Mouse (Mus musculus) heart, adult 18-20 months (tissue): ENCODE results near the gene Nfkbil1. TPM values are rescaled to one million over a fixed set of nuclear protein-coding genes. Genes with fewer than 3 reads are reported as not detected.

Experiments used
- DNase-seq, 2 experiments: peaks; one replicate each; pipeline ENCODE4 v3.0.0; 2021 to 2022; ENCODE audit warnings: mixed read lengths in 1 of 2
- total RNA-seq, 2 experiments: library from RNA; stranded (reverse); gene quantifications; 2 replicates each; pipeline ENCODE4 v1.2.3; 2021

Gene Nfkbil1
- total RNA-seq, 2 experiments from 2014 or later = 8.2 to 8.3 TPM

DNA sequence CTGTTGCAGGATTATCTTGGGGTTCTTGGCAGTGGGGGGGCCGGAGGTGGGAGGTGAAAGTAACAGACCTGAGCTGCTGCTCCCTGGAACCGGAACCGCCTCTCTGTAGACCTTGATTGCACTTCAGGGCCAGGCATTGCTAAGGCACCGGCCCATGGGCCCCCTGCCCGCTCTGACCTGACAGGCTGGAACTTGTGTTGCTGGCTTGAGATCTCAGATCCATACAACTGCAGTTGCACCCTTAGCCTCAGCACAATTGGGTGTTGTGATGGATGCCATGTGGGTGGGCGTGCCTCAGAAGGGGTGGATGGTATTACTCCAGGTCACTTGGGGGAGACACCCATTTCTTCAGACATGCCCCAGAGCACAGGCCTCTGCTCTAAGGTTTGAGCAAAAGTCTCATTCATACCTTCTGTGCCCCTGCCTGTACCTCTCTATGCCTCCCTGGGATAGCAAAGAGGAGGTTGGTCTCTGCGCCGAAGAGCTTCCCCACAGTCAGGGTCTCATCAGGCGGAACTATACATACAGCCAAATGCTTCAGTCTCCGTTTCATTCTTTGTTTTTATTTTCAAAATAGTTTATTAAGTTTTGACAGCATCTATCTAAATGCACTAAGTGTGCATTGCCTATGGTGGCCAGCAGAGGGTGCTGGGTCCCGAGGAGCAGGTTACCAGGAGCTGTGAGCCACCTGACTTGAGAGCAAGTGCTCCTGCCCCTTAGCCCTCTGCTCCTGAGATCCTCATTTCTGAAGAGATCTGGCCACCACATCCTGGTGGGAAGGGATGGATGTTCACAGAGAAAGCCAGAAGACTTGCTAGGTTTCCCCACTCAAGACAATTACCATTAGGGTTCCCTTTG, 18.9 kb upstream of the Nfkbil1 start:
- DNase-seq = peak in 1 of 2 experiments; percentile 78

DNA sequence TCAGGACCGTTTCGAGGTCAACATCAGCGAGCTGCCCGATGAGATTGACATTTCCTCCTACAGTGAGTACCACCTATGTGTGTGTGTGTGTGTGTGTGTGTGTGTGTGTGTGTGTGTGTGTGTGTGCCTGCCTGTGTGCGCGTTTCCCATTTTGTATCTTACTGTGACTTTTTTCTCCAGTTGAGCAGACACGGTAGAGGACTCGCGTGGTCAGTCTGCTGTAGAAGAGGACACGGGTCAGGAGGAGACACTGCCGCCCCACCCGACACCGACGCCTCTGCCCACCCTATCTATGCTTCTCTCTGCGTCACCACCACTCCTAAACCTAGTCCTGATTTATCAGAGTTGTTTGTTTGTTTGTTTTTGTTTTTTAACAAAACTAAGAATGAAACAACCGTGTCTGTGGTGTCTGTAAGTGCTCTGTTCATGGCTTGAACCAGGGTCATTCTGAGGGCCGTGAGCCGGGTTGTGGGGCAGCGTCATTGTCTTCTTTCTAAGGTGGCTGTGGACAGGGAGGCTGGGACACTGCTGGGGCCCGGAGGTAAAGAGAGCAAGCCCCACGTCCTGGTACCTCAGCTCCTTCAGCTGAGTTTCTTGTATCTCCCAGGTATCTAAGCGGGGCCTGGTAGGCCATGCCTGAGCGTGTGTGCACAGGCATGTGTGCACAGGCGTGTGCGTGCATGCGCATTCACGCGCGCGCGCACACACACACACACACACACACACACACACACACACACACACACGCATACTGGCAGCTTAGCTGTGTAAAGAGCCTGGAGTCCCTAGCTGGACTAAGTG, 17.9 kb upstream of the Nfkbil1 start:
- DNase-seq = no peak

DNA sequence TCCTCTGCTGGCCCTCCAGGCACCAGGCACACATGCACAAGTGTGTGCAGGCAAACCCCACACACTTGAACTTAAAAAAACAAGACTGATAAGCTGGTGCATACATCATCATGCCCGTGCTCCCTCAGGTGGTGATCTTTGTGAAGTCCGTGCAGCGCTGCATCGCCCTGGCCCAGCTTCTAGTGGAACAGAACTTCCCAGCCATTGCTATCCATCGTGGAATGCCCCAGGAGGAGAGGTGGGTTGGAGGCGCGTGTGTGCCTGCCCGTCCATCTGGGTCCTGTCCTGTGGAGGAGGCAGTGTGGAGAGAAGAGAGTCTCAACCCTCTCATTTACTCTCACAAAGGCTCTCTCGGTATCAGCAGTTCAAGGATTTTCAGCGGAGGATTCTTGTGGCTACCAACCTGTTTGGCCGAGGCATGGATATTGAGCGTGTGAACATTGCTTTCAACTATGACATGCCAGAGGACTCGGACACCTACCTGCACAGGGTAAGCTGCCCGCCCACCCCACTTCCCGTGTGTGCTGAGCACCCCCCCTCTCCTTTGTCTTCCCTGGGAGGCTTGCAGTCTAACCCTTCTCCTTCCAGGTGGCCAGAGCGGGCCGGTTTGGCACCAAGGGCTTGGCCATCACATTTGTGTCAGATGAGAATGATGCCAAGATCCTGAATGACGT, 17.2 kb upstream of the Nfkbil1 start:
- DNase-seq = no peak

- no peak for DNase-seq
Measured at GRCm38 (mm10) chr17:35251981-35252380, 16.4 kb upstream of the Nfkbil1 start.

- DNase-seq = no peak
Measured at GRCm38 (mm10) chr17:35251162-35251719, 15.6 kb upstream of the Nfkbil1 start.

- DNase-seq = no peak
Measured at GRCm38 (mm10) chr17:35250348-35251120, 14.9 kb upstream of the Nfkbil1 start.

- no peak for DNase-seq
Measured at GRCm38 (mm10) chr17:35249451-35250197, 14.0 kb upstream of the Nfkbil1 start.

DNA sequence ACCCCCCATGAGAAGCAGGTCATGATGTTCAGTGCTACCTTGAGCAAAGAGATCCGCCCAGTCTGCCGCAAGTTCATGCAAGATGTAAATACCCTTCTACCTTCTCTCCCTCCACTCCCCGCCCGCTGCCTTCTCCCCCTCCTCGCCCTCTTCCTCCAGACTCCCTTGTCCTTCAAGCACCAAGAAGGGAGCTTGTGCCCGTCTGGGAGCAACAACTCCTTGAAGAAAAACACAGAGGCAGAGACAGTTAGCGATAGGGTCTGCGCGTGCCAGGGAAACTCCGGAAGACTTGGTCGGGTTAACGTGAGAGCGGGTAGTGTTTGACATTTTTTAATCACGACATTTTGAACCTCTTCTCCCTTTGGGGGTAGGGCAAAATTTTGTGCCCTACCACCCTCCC, 13.4 kb upstream of the Nfkbil1 start:
- DNase-seq = no peak

- no peak for DNase-seq
Measured at GRCm38 (mm10) chr17:35247144-35247543, 11.6 kb upstream of the Nfkbil1 start.

GRCm38 (mm10) chr17:35245731-35246623, 10.4 kb upstream of the Nfkbil1 start:
- no peak for DNase-seq

- DNase-seq = no peak
Measured at GRCm38 (mm10) chr17:35244999-35245398, 9.4 kb upstream of the Nfkbil1 start.

GRCm38 (mm10) chr17:35243086-35243485, 7.5 kb upstream of the Nfkbil1 start:
- DNase-seq = peak; percentile 59 to 63

DNA sequence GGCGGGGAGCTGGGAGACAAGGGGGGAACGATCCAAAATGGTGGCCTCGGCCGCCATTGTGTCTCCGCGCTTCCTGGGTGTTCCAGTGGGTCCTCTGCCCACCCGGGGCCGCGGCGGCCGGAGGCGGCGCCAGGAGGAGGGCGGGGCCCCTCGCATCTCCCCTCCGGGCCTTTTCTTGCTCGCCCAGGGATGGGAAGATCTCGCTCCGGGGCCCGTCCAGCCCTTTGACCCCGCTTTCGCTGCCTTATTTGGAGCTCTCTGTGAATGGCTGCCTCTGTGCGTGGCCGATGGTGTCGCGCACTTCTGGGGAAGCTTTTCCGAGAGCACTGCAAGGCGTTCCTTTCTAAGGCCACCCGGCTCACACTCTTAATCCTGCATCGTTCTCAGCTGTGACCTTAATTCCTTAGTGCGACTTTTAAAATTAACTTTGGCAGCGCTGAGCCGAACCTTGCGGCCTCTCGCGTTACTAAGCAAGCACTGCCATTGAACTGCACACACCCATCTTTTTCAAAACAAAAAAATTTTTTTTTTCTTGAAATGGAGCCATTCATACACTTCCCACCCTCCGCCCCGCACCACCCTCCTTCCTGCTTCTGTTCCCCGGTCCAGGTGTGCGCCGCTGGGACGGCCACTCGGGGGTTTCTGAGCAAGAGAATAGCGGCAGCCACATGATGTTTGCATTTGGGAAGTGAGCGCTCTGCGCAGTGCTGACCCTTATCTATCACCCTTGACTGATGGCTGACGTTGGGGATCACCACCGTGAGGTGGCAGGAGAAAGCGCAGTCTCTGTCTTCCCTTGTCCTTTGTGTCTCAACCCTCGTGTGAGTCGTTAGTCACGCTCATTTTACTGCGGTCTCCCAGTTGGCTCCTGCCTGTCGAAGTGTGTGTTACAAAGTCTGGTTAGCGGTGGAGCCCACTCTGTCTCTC, 6.7 kb upstream of the Nfkbil1 start:
- peak; percentile 60 to 62 for DNase-seq

DNA sequence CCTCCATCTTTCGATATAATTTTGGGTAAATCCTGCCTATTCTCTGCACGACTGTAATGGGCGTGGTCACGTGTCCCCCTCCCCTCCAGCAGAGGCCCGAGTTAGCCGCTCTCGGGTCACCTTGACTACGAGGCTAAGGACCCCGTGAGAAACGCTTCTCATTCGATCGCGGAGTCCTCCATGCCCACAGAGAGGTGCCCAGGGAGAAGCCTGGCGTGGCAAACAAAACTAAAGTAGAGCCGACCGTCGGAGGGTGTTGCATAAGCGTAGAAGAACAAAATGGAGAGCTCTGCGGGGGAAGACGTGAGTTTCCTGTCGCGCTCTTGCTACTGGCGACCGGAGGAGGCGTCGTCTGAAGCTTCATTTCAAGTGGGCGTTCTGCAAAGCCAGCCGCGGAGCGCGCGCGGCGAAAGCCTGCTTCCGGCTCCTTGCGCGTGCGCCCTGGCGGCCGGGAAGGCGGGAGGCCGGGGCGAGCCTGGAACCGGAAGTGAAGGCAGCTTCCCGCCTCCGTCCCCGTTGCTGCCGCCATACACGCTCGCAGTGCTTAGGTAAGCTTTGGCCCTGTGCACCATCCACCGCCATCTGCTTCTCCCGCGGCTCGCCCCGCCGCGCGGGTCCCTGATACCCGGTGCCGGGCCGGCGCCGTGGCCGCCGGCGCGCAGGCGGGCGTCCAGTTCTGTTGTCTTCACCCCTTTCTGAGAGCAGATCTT, 5.9 kb upstream of the Nfkbil1 start, which contains the start of gene Ddx39b:
Gene Ddx39b, plus strand, starts transcription at position 442 of the 710 bp plus-strand sequence.
- peak; percentile 95 to 98 for DNase-seq

GRCm38 (mm10) chr17:35240384-35241304, 5.1 kb upstream of the Nfkbil1 start:
- DNase-seq = peak; percentile 36 to 58

- peak in 1 of 2 experiments; percentile 6 for DNase-seq
Measured at GRCm38 (mm10) chr17:35239700-35240099, 4.1 kb upstream of the Nfkbil1 start.

DNA sequence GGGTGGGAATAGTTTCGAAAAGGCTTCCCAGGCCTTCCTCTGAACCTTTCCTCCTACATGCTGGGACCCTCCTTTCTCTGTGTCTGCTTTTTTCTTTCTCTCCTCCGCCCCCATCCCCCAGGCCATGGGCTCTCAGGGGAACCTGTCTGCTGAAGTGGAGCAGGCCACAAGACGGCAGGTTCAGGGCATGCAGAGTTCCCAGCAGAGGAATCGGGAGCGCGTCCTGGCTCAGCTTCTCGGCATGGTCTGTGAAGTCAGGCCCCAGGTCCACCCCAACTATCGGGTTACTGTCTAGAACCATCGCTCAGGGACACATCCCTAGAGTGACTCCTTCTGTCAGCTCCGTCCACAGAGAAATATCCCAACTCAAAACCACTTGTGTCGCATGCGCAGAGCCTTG, 1.9 kb upstream of the Nfkbil1 start:
- DNase-seq = peak in 1 of 2 experiments; percentile 4
